Mouse (Mus musculus) hindbrain, embryonic 16.5 days (tissue): Measurements from ENCODE around the gene Pfdn4. TPM values are rescaled to one million over a fixed set of nuclear protein-coding genes. Genes with fewer than 3 reads are reported as not detected.

ENCODE experiments used
- ATAC-seq: fragments of 200-750 bp; cut with Nextera tagmentation; 2 replicates; pipeline ENCODE4 v1.8.0; 2017; ENCODE audit warnings: moderate TSS enrichment, moderate library complexity
- H3K27ac ChIP-seq: fragments of 300-500 bp; sonication (generic); 2 replicates; pipeline ENCODE4 v1.5.1; 2014; ENCODE audit warnings: low read depth, mild to moderate bottlenecking, control low read depth, low read length, moderate library complexity
- H3K27me3 ChIP-seq: fragments of 300-500 bp; sonication (generic); replicated peaks from 2 replicates; pipeline ENCODE4 v1.6.1; 2014; ENCODE audit warnings: low read length; ENCODE audit not compliant: control insufficient read depth, insufficient read depth
- H3K36me3 ChIP-seq: fragments of 300-500 bp; sonication (generic); 2 replicates; pipeline ENCODE4 v1.6.1; 2014; ENCODE audit warnings: mild to moderate bottlenecking, low read length, moderate library complexity, mixed read lengths; ENCODE audit not compliant: control insufficient read depth, insufficient read depth
- H3K4me1 ChIP-seq: fragments of 300-500 bp; sonication (generic); 2 replicates; pipeline ENCODE4 v1.6.1; 2014; ENCODE audit warnings: low read depth, low read length; ENCODE audit not compliant: control insufficient read depth, insufficient read depth
- H3K4me2 ChIP-seq: fragments of 300-500 bp; sonication (generic); 2 replicates; pipeline ENCODE4 v1.6.1; 2014; ENCODE audit warnings: mild to moderate bottlenecking, low read length, control low read depth, moderate library complexity
- H3K4me3 ChIP-seq: fragments of 300-500 bp; sonication (generic); 2 replicates; pipeline ENCODE4 v1.5.1; 2014; ENCODE audit warnings: mild to moderate bottlenecking, low read length, control low read depth, moderate library complexity
- H3K9ac ChIP-seq: fragments of 300-500 bp; sonication (generic); 2 replicates; pipeline ENCODE4 v1.6.1; 2014; ENCODE audit warnings: low read depth, mild to moderate bottlenecking, control low read depth, low read length, moderate library complexity
- H3K9me3 ChIP-seq: fragments of 300-500 bp; sonication (generic); 2 replicates; pipeline ENCODE4 v1.6.1; 2014; ENCODE audit warnings: mild to moderate bottlenecking, low read length, moderate library complexity; ENCODE audit not compliant: control insufficient read depth
- WGBS: fragments of 180-500 bp; shearing (Covaris S2); extraction: QIAGEN DNeasy Blood & Tissue Kit; methylation state at CpG from one replicate; pipeline ENCODE4 v1.1.7; 2014; 5-methylcytosine and 5-hydroxymethylcytosine counted together
- polyA plus RNA-seq: library from polyadenylated mRNA; unstranded; fragments of >200 nt; fragmentation: Nextera tagmentation; extraction: Ambion mirVana; gene quantifications from 2 replicates; pipeline ENCODE4 v1.2.1, GENCODE M21; 2015

Pfdn4 gene
- polyA plus RNA-seq, 1 experiment from 2014 or later: 124 TPM

GRCm38 (mm10) chr2:170552088-170552487 is 55.9 kb downstream of the Pfdn4 start:
- no peaks in the 10 kb centered on the region for H3K36me3 ChIP-seq
- no peak overlapping the region for H3K27ac ChIP-seq
- H3K9me3 ChIP-seq: no peaks in the 10 kb centered on the region
- H3K4me3 ChIP-seq: no peak overlapping the region
- peak; percentile 26; the same call in 1 of the 2 replicates for ATAC-seq
- H3K4me2 ChIP-seq: no peak overlapping the region
- WGBS: 56% methylated on average over 7 of the region's 7 CpGs
- H3K9ac ChIP-seq: no peak overlapping the region
- H3K27me3 ChIP-seq: no peaks in the 10 kb centered on the region
- H3K4me1 ChIP-seq: no peaks in the 10 kb centered on the region

- Histone ChIP-seq H3K36me3 (no peaks in the 10 kb centered on the region), H3K4me1 (no peaks in the 10 kb centered on the region), H3K4me2 (no peak overlapping the region), H3K4me3 (no peak overlapping the region), H3K27ac (no peak overlapping the region), H3K27me3 (no peaks in the 10 kb centered on the region), H3K9me3 (no peaks in the 10 kb centered on the region), H3K9ac (no peak overlapping the region)
- no peak for ATAC-seq
- WGBS: 68% methylated on average over 15 of the region's 15 CpGs
These were observed 68.0 kb downstream of the Pfdn4 start for GRCm38 (mm10) chr2:170563956-170564855.

GRCm38 (mm10) chr2:170564995-170565394 is 68.8 kb downstream of the Pfdn4 start:
- 93% methylated on average over 8 of the region's 8 CpGs for WGBS
- H3K9me3 ChIP-seq: no peaks in the 10 kb centered on the region
- H3K4me1 ChIP-seq: no peaks in the 10 kb centered on the region
- no peak overlapping the region for H3K9ac ChIP-seq
- no peak overlapping the region for H3K4me2 ChIP-seq
- ATAC-seq: no peak
- H3K36me3 ChIP-seq: no peaks in the 10 kb centered on the region
- H3K27ac ChIP-seq: no peak overlapping the region
- no peak overlapping the region for H3K4me3 ChIP-seq
- H3K27me3 ChIP-seq: no peaks in the 10 kb centered on the region

Other genes starting within 250 kb of the Pfdn4 start
- 16.7 and 20.0 TPM in 2 replicates for gene Bcas1, start 68.6 kb upstream of the Pfdn4 start, polyA plus RNA-seq
- gene Cyp24a1, start 717 bp downstream of the Pfdn4 start, polyA plus RNA-seq: 0.08 and 0.10 TPM in 2 replicates
- 0.19 and 0.36 TPM in 2 replicates for gene 4930470P17Rik, start 105.6 kb downstream of the Pfdn4 start, polyA plus RNA-seq
- gene Dok5, start 235.4 kb downstream of the Pfdn4 start, polyA plus RNA-seq: 62.3 and 64.5 TPM in 2 replicates